Mouse (Mus musculus) gastrocnemius, postnatal 10 days (tissue): ENCODE results near the gene Commd7. TPM values are rescaled to one million over a fixed set of nuclear protein-coding genes. Genes with fewer than 3 reads are reported as not detected.

Experiments used
- DNase-seq: peaks from one replicate; pipeline ENCODE4 v3.0.0; 2021; ENCODE audit warnings: mixed read lengths
- total RNA-seq, 2 experiments: library from RNA; stranded (reverse); gene quantifications; 2 replicates each; pipeline ENCODE4 v1.2.3; 2021

Commd7 gene
- total RNA-seq, 2 experiments from 2014 or later = 16.6 to 21.5 TPM

GRCm38 (mm10) chr2:153622449-153622848 is 10.1 kb downstream of the Commd7 start:
- no peak for DNase-seq

- DNase-seq = no peak
These were observed 13.7 kb downstream of the Commd7 start for GRCm38 (mm10) chr2:153618889-153619288.

GRCm38 (mm10) chr2:153618439-153618838 is 14.1 kb downstream of the Commd7 start:
- DNase-seq = no peak

- no peak for DNase-seq
These were observed 15.7 kb downstream of the Commd7 start for GRCm38 (mm10) chr2:153616893-153617292.

GRCm38 (mm10) chr2:153612594-153613281 is 19.8 kb downstream of the Commd7 start:
- no peak for DNase-seq

GRCm38 (mm10) chr2:153611743-153612142 is 20.8 kb downstream of the Commd7 start:
- DNase-seq = no peak

GRCm38 (mm10) chr2:153611241-153611630 is 21.3 kb downstream of the Commd7 start:
- DNase-seq = no peak

- no peak for DNase-seq
These were observed 21.9 kb downstream of the Commd7 start for GRCm38 (mm10) chr2:153610426-153611240.

- DNase-seq = peak; percentile 91
These were observed 23.0 kb downstream of the Commd7 start for GRCm38 (mm10) chr2:153609548-153609947.

- no peak for DNase-seq
These were observed 23.5 kb downstream of the Commd7 start for GRCm38 (mm10) chr2:153609058-153609457.

- peak; percentile 56 for DNase-seq
These were observed 24.6 kb downstream of the Commd7 start for GRCm38 (mm10) chr2:153607870-153608515.

- DNase-seq = no peak
These were observed 26.2 kb downstream of the Commd7 start for GRCm38 (mm10) chr2:153606421-153606820.

- no peak for DNase-seq
These were observed 28.9 kb downstream of the Commd7 start for GRCm38 (mm10) chr2:153603724-153604123.

GRCm38 (mm10) chr2:153600667-153601648 is 31.6 kb downstream of the Commd7 start:
- DNase-seq = peak; percentile 57

GRCm38 (mm10) chr2:153600021-153600666 is 32.4 kb downstream of the Commd7 start:
- DNase-seq = peak; percentile 62

- no peak for DNase-seq
These were observed 35.0 kb downstream of the Commd7 start for GRCm38 (mm10) chr2:153597626-153598025.

- no peak for DNase-seq
These were observed 35.6 kb downstream of the Commd7 start for GRCm38 (mm10) chr2:153597014-153597413.

GRCm38 (mm10) chr2:153594998-153595397 is 37.6 kb downstream of the Commd7 start:
- DNase-seq = no peak

- DNase-seq = no peak
These were observed 39.4 kb downstream of the Commd7 start for GRCm38 (mm10) chr2:153593186-153593585.

- DNase-seq = no peak
These were observed 40.2 kb downstream of the Commd7 start for GRCm38 (mm10) chr2:153592056-153593014.
